Mouse (Mus musculus) embryonic fibroblast, embryonic 13.5 days (primary cell): Measurements from ENCODE around the gene Nelfb. TPM values are rescaled to one million over a fixed set of nuclear protein-coding genes. Genes with fewer than 3 reads are reported as not detected.
A peak's percentile ranks its signal among the peaks of the same experiment; 100 is the strongest.

ENCODE experiments used
- H3K27ac ChIP-seq: 2 replicates; pipeline ENCODE4 v1.5.1; 2012; ENCODE audit warnings: low read length, control low read depth, inconsistent platforms; ENCODE audit not compliant: insufficient read depth
- H3K4me1 ChIP-seq: 2 replicates; pipeline ENCODE4 v1.6.1; 2011; ENCODE audit warnings: low read length; ENCODE audit not compliant: control insufficient read depth, insufficient read depth
- H3K4me3 ChIP-seq: 2 replicates; pipeline ENCODE4 v1.5.1; 2011; ENCODE audit warnings: mild to moderate bottlenecking, control low read depth, low read length; ENCODE audit not compliant: insufficient read depth
- CTCF ChIP-seq: IDR thresholded peaks from 2 replicates; pipeline ENCODE4 v1.5.1; 2011; ENCODE audit warnings: mild to moderate bottlenecking, control low read depth, low read length, moderate library complexity, borderline replicate concordance; ENCODE audit not compliant: insufficient read depth
- POLR2A ChIP-seq: IDR thresholded peaks from 2 replicates; pipeline ENCODE4 v1.6.1; 2011; ENCODE audit warnings: low read depth, mild to moderate bottlenecking, control low read depth, low read length, moderate library complexity
- polyA plus RNA-seq: library from polyadenylated mRNA; stranded (reverse); fragments of >200 nt; gene quantifications from 2 replicates; pipeline ENCODE4 v1.2.4, GENCODE M21; 2011; ENCODE audit warnings: low read depth; ENCODE audit not compliant: missing spikeins, insufficient read length

Nelfb gene
- polyA plus RNA-seq, 1 experiment: 38.8 TPM

- Histone ChIP-seq H3K27ac (no peak within 1 kb of the TSS), H3K4me3 (no peak within 1 kb of the TSS), H3K4me1 (0 out of 2 replicates have a peak, but pooled peaks cover 3% of the 10 kb centered on the region)
- no peak for TF ChIP-seq POLR2A
- no peak for TF ChIP-seq CTCF
These were observed 30.8 kb upstream of the Nelfb start, which contains the start of the genes Rnf208 and Cysrt1 for GRCm38 (mm10) chr2:25242101-25242506. Gene Rnf208 (plus strand): TSS chr2:25242255. Gene Cysrt1 (minus strand): TSS chr2:25242452.

GRCm38 (mm10) chr2:25241438-25241775, 30.1 kb upstream of the Nelfb start:
- Histone ChIP-seq H3K4me1 (0 out of 2 replicates have a peak, but pooled peaks cover 3% of the 10 kb centered on the region), H3K27ac (no peak overlapping the region), H3K4me3 (no peak overlapping the region)
- TF ChIP-seq CTCF (no peak), POLR2A (no peak)

GRCm38 (mm10) chr2:25240723-25241437, 29.6 kb upstream of the Nelfb start:
- Histone ChIP-seq H3K4me3 (0 out of 2 replicates have a peak overlapping the region, but pooled peaks have one; percentile 8), H3K4me1 (0 out of 2 replicates have a peak, but pooled peaks cover 3% of the 10 kb centered on the region), H3K27ac (no peak overlapping the region)
- TF ChIP-seq CTCF: no peak
- TF ChIP-seq POLR2A: no peak; the same call in 1 of the 2 replicates

- H3K4me1 ChIP-seq: 0 out of 2 replicates have a peak, but pooled peaks cover 3% of the 10 kb centered on the region
- no peak overlapping the region for H3K27ac ChIP-seq
- TF ChIP-seq POLR2A (no peak), CTCF (no peak)
- no peak overlapping the region for H3K4me3 ChIP-seq
These were observed 29.0 kb upstream of the Nelfb start for GRCm38 (mm10) chr2:25240310-25240709.

GRCm38 (mm10) chr2:25239766-25240165, 28.5 kb upstream of the Nelfb start:
- TF ChIP-seq CTCF (no peak), POLR2A (no peak)
- H3K4me3 ChIP-seq: no peak overlapping the region
- H3K27ac ChIP-seq: no peak overlapping the region
- H3K4me1 ChIP-seq: 0 out of 2 replicates have a peak, but pooled peaks cover 3% of the 10 kb centered on the region

- no peak for TF ChIP-seq CTCF
- TF ChIP-seq POLR2A: no peak
These were observed 26.8 kb upstream of the Nelfb start for GRCm38 (mm10) chr2:25238106-25238505.

GRCm38 (mm10) chr2:25237522-25237921, 26.2 kb upstream of the Nelfb start:
- H3K4me3 ChIP-seq: no peak overlapping the region
- H3K4me1 ChIP-seq: 0 out of 2 replicates have a peak, but pooled peaks cover 3% of the 10 kb centered on the region
- H3K27ac ChIP-seq: no peak overlapping the region
- no peak for TF ChIP-seq CTCF
- no peak for TF ChIP-seq POLR2A

More at GRCm38 (mm10) chr2:25238106-25238505, 26.8 kb upstream of the Nelfb start:
- Histone ChIP-seq H3K4me3 (no peak overlapping the region), H3K4me1 (0 out of 2 replicates have a peak, but pooled peaks cover 3% of the 10 kb centered on the region), H3K27ac (no peak overlapping the region)

GRCm38 (mm10) chr2:25236614-25237013, 25.3 kb upstream of the Nelfb start, which contains the start of gene Rnf224:
Gene Rnf224 (minus strand): TSS chr2:25236787.
- no peak within 1 kb of the TSS for H3K4me3 ChIP-seq
- H3K27ac ChIP-seq: no peak within 1 kb of the TSS
- 0 out of 2 replicates have a peak, but pooled peaks cover 3% of the 10 kb centered on the region for H3K4me1 ChIP-seq
- TF ChIP-seq CTCF (no peak), POLR2A (no peak)

GRCm38 (mm10) chr2:25234551-25235220, 23.4 kb upstream of the Nelfb start:
- no peak for TF ChIP-seq POLR2A
- Histone ChIP-seq H3K27ac (no peak overlapping the region), H3K4me3 (no peak overlapping the region), H3K4me1 (0 out of 2 replicates have a peak, but pooled peaks cover 3% of the 10 kb centered on the region)

GRCm38 (mm10) chr2:25234050-25234449, 22.8 kb upstream of the Nelfb start, which contains the start of gene Slc34a3:
Gene Slc34a3 (minus strand): TSS chr2:25234364.
- no peak within 1 kb of the TSS for H3K27ac ChIP-seq
- no peak for TF ChIP-seq POLR2A
- no peak for TF ChIP-seq CTCF

More at GRCm38 (mm10) chr2:25234050-25234449, 22.8 kb upstream of the Nelfb start, which contains the start of gene Slc34a3:
- no peak within 1 kb of the TSS for H3K4me3 ChIP-seq
- H3K4me1 ChIP-seq: 0 out of 2 replicates have a peak, but pooled peaks cover 3% of the 10 kb centered on the region
